Mouse (Mus musculus) ES-Bruce4 (cell line): ENCODE measurements at regions not wholly inside any gene's neighbourhood (a gene's known extent, or its start where the extent isn't known, plus 50 kb on each side); places are given as distances from the start of the nearest gene placed in this dataset.

Source experiments
- H3K27ac ChIP-seq: 2 replicates; pipeline ENCODE4 v1.5.1; 2012; ENCODE audit warnings: low read length, inconsistent platforms; ENCODE audit not compliant: insufficient read depth
- H3K27me3 ChIP-seq: 2 replicates; pipeline ENCODE4 v1.6.1; 2012; ENCODE audit warnings: mild to moderate bottlenecking, low read length, inconsistent platforms; ENCODE audit not compliant: control insufficient read depth, poor library complexity, insufficient read depth, severe bottlenecking
- H3K36me3 ChIP-seq: 2 replicates; pipeline ENCODE4 v1.6.1; 2012; ENCODE audit warnings: inconsistent platforms, mild to moderate bottlenecking, low read length, moderate library complexity; ENCODE audit not compliant: control insufficient read depth, poor library complexity, insufficient read depth, severe bottlenecking
- H3K4me1 ChIP-seq: one replicate; pipeline ENCODE4 v1.8.1; 2011; ENCODE audit warnings: low read length; ENCODE audit not compliant: control insufficient read depth, insufficient read depth
- H3K4me3 ChIP-seq: 2 replicates; pipeline ENCODE4 v1.5.1; 2011; ENCODE audit warnings: low read depth, mild to moderate bottlenecking, low read length
- H3K9ac ChIP-seq: 2 replicates; pipeline ENCODE4 v1.6.1; 2012; ENCODE audit warnings: low read depth, mild to moderate bottlenecking, inconsistent platforms; ENCODE audit not compliant: poor library complexity, severe bottlenecking
- H3K9me3 ChIP-seq: replicated peaks from 2 replicates; pipeline ENCODE4 v1.6.1; 2012; ENCODE audit warnings: mild to moderate bottlenecking, low read length, inconsistent platforms; ENCODE audit not compliant: control insufficient read depth, poor library complexity, insufficient read depth, severe bottlenecking
- CTCF ChIP-seq: IDR thresholded peaks from one replicate; pipeline ENCODE4 v1.8.1; 2011; ENCODE audit warnings: low read depth, low read length
- EP300 ChIP-seq: IDR thresholded peaks from 2 replicates; pipeline ENCODE4 v1.6.1; 2011; ENCODE audit warnings: low read depth, low read length; ENCODE audit not compliant: insufficient read depth
- POLR2A ChIP-seq: IDR thresholded peaks from one replicate; pipeline ENCODE4 v1.8.1; 2011; ENCODE audit warnings: low read length; ENCODE audit not compliant: insufficient read depth

- H3K36me3 ChIP-seq, result no peaks in the 10 kb centered on the region
- no peaks in the 10 kb centered on the region for H3K9me3 ChIP-seq
- no peaks in the 10 kb centered on the region for H3K4me1 ChIP-seq
- no peaks in the 10 kb centered on the region for H3K27me3 ChIP-seq
- no peak overlapping the region for H3K27ac ChIP-seq
- TF ChIP-seq EP300 (no peak), POLR2A (no peak), CTCF (no peak)
- H3K9ac ChIP-seq, result no peak overlapping the region
- H3K4me3 ChIP-seq, result no peak overlapping the region
Observed at GRCm38 (mm10) chr6:36058206-36058605, 329.7 kb upstream of the Chrm2 start.

- TF ChIP-seq POLR2A, result no peak
- TF ChIP-seq EP300, result no peak
- H3K9me3 ChIP-seq, result no peaks in the 10 kb centered on the region
Observed at GRCm38 (mm10) chr6:36060411-36060810, 327.5 kb upstream of the Chrm2 start.

GRCm38 (mm10) chr6:36064919-36065318, 323.0 kb upstream of the Chrm2 start:
- Histone ChIP-seq H3K27ac (no peak overlapping the region), H3K9ac (no peak overlapping the region), H3K36me3 (no peaks in the 10 kb centered on the region), H3K27me3 (no peaks in the 10 kb centered on the region), H3K4me3 (no peak overlapping the region), H3K9me3 (no peaks in the 10 kb centered on the region), H3K4me1 (no peaks in the 10 kb centered on the region)
- TF ChIP-seq CTCF (no peak), POLR2A (no peak), EP300 (no peak)

More at GRCm38 (mm10) chr6:36060411-36060810, 327.5 kb upstream of the Chrm2 start:
- Histone ChIP-seq H3K27ac (no peak overlapping the region), H3K27me3 (no peaks in the 10 kb centered on the region), H3K4me1 (no peaks in the 10 kb centered on the region), H3K36me3 (no peaks in the 10 kb centered on the region), H3K9ac (no peak overlapping the region), H3K4me3 (no peak overlapping the region)

GRCm38 (mm10) chr6:36068690-36069089, 319.2 kb upstream of the Chrm2 start:
- H3K27me3 ChIP-seq, result no peaks in the 10 kb centered on the region
- no peaks in the 10 kb centered on the region for H3K9me3 ChIP-seq
- H3K9ac ChIP-seq, result no peak overlapping the region
- no peaks in the 10 kb centered on the region for H3K4me1 ChIP-seq
- H3K27ac ChIP-seq, result no peak overlapping the region
- TF ChIP-seq EP300, result no peak
- TF ChIP-seq POLR2A, result no peak
- no peak for TF ChIP-seq CTCF
- H3K4me3 ChIP-seq, result no peak overlapping the region
- no peaks in the 10 kb centered on the region for H3K36me3 ChIP-seq

- Histone ChIP-seq H3K9ac (no peak overlapping the region), H3K4me1 (no peaks in the 10 kb centered on the region), H3K36me3 (no peaks in the 10 kb centered on the region), H3K4me3 (no peak overlapping the region), H3K27me3 (no peaks in the 10 kb centered on the region), H3K9me3 (no peaks in the 10 kb centered on the region), H3K27ac (no peak overlapping the region)
- TF ChIP-seq CTCF, result no peak
- no peak for TF ChIP-seq POLR2A
- no peak for TF ChIP-seq EP300
Observed at GRCm38 (mm10) chr6:36079559-36079958, 308.3 kb upstream of the Chrm2 start.

- no peak overlapping the region for H3K9ac ChIP-seq
- H3K4me3 ChIP-seq, result no peak overlapping the region
- H3K27me3 ChIP-seq, result no peaks in the 10 kb centered on the region
- no peaks in the 10 kb centered on the region for H3K36me3 ChIP-seq
- H3K9me3 ChIP-seq, result no peaks in the 10 kb centered on the region
- TF ChIP-seq POLR2A (no peak), EP300 (no peak), CTCF (no peak)
- H3K4me1 ChIP-seq, result no peaks in the 10 kb centered on the region
- no peak overlapping the region for H3K27ac ChIP-seq
Observed at GRCm38 (mm10) chr6:36093584-36093983, 294.3 kb upstream of the Chrm2 start.
